Mouse (Mus musculus): Measurements from ENCODE around the gene Spin1.

- TF ChIP-seq POLR2A (IDR thresholded peaks at IDR 0.05; ENCODE audit: borderline replicate concordance, extremely low read depth, low read depth, low read length) (no peak), CTCF (IDR thresholded peaks at IDR 0.05; ENCODE audit: insufficient read depth, low read length) (no peak)
Measured at GRCm38 (mm10) chr13:51179362-51179761, 78.7 kb downstream of the Spin1 start.

Measured in lung, adult 2 months (tissue).